Mouse (Mus musculus) gastrocnemius, postnatal 36 days (tissue): Measurements from ENCODE around the gene Hspa1l. TPM values are rescaled to one million over a fixed set of nuclear protein-coding genes. Genes with fewer than 3 reads are reported as not detected.
A peak's percentile ranks its signal among the peaks of the same experiment; 100 is the strongest.

Experiments
- DNase-seq, 2 experiments: peaks; one replicate each; pipeline ENCODE4 v3.0.0; 2022
- intact Hi-C: fragments of 180-260 bp; cut with DNase I; formaldehyde crosslinking; loops from one replicate; pipeline ENCODE4 v1.15.1; 2025
- total RNA-seq, 2 experiments: library from RNA; stranded (reverse); gene quantifications; 2 replicates each; pipeline ENCODE4 v1.2.3; 2021

Hspa1l gene
- total RNA-seq, 2 experiments from 2014 or later = 18.6 to 23.2 TPM

GRCm38 (mm10) chr17:35020551-35020950 is 48.0 kb downstream of the Hspa1l start:
- intact Hi-C loops = loop anchor here (5.0 kb wide), 1 partner anchor 67 kb away; the partner anchor contains the start of genes Abhd16a and Ly6g6f
- DNase-seq = no peak

- intact Hi-C loops = loop anchor here (1.0 to 5.0 kb wide), 2 partner anchors 66 to 84 kb away; partner anchors contain the start of genes Abhd16a and Ly6g6f
- DNase-seq = peak; percentile 84 to 90
Observed at GRCm38 (mm10) chr17:35021163-35021808, 48.8 kb downstream of the Hspa1l start.

- intact Hi-C loops = loop anchor here (1.0 to 5.0 kb wide), 3 partner anchors 37 to 83 kb away; partner anchors contain the start of genes Abhd16a, Ddah2 and Ly6g6f
- peak in 1 of 2 experiments; percentile 14 for DNase-seq
Observed at GRCm38 (mm10) chr17:35021842-35022477, 49.5 kb downstream of the Hspa1l start.

- DNase-seq = peak in 1 of 2 experiments; percentile 11
- intact Hi-C loops = loop anchor here (2.0 to 5.0 kb wide), 2 partner anchors 36 to 65 kb away; partner anchors contain the start of genes Abhd16a, Ddah2 and Ly6g6f
Observed at GRCm38 (mm10) chr17:35022541-35023060, 50.1 kb downstream of the Hspa1l start.

- intact Hi-C loops = loop anchor here (2.0 to 5.0 kb wide), 2 partner anchors 36 to 64 kb away; partner anchors contain the start of genes Abhd16a, Ddah2 and Ly6g6f
- DNase-seq = no peak
Observed at GRCm38 (mm10) chr17:35023221-35023620, 50.7 kb downstream of the Hspa1l start.

- peak in 1 of 2 experiments; percentile 12 for DNase-seq
- intact Hi-C loops = loop anchor here (2.0 to 5.0 kb wide), 2 partner anchors 35 to 64 kb away; partner anchors contain the start of genes Abhd16a, Ddah2 and Ly6g6f
Observed at GRCm38 (mm10) chr17:35023756-35024155, 51.3 kb downstream of the Hspa1l start.

GRCm38 (mm10) chr17:35024261-35024660 is 51.8 kb downstream of the Hspa1l start:
- intact Hi-C loops = loop anchor here (5.0 kb wide), 1 partner anchor 63 kb away; the partner anchor contains the start of genes Abhd16a and Ly6g6f
- peak in 1 of 2 experiments; percentile 16 for DNase-seq

GRCm38 (mm10) chr17:35024691-35025488 is 52.4 kb downstream of the Hspa1l start:
- intact Hi-C loops = loop anchor here (5.0 kb wide), 1 partner anchor 62 kb away; the partner anchor contains the start of genes Abhd16a and Ly6g6f

GRCm38 (mm10) chr17:35026206-35026605 is 53.7 kb downstream of the Hspa1l start:
- intact Hi-C loops = no loop called here
- peak in 1 of 2 experiments; percentile 12 for DNase-seq

More at GRCm38 (mm10) chr17:35024691-35025488, 52.4 kb downstream of the Hspa1l start:
- peak in 1 of 2 experiments; percentile 11 for DNase-seq

GRCm38 (mm10) chr17:35027277-35028068 is 55.0 kb downstream of the Hspa1l start, which contains the start of gene Sapcd1:
TSS of gene Sapcd1 (minus strand) at chr17:35028016.
- peak; percentile 31 to 50 for DNase-seq
- intact Hi-C loops = no loop called here

- intact Hi-C loops = no loop called here
- DNase-seq = no peak
Observed at GRCm38 (mm10) chr17:35028315-35028714, 55.8 kb downstream of the Hspa1l start.

Other genes starting within 250 kb of the Hspa1l start
- gene C4b, start 228.8 kb upstream of the Hspa1l start, total RNA-seq = 1 to 10 TPM; 3.6 to 6.3 TPM
- gene Cyp21a1, start 168.1 kb upstream of the Hspa1l start, total RNA-seq = not detected
- gene Stk19, start 135.8 kb upstream of the Hspa1l start, total RNA-seq = 1 to 10 TPM; 5.8 to 8.7 TPM
- 1 to 10 TPM; 6.5 to 9.1 TPM for gene Dxo, start 135.7 kb upstream of the Hspa1l start, total RNA-seq
- 10 to 100 TPM; 17.0 to 20.0 TPM for gene Skiv2l, start 122.5 kb upstream of the Hspa1l start, total RNA-seq
- 1 to 10 TPM; 8.8 to 9.0 TPM for gene Nelfe, start 122.3 kb upstream of the Hspa1l start, total RNA-seq
- 1 to 10 TPM; 1.5 to 3.4 TPM for gene Cfb, start 110.2 kb upstream of the Hspa1l start, total RNA-seq
- gene Zbtb12, start 93.2 kb upstream of the Hspa1l start, total RNA-seq = 1 to 10 TPM; 4.6 to 5.7 TPM
- gene Gm20547, start 90.7 kb upstream of the Hspa1l start, total RNA-seq = under 1 TPM in 1 of 2 experiments, not detected in 1; 0.20 TPM
- gene C2, start 74.4 kb upstream of the Hspa1l start, total RNA-seq = 1 to 10 TPM; 1.4 to 1.5 TPM
- 10 to 100 TPM; 24.7 to 28.2 TPM for gene Ehmt2, start 74.2 kb upstream of the Hspa1l start, total RNA-seq
- gene Slc44a4, start 58.2 kb upstream of the Hspa1l start, total RNA-seq = under 1 TPM in 1 of 2 experiments, not detected in 1; 0.17 TPM
- gene Neu1, start 41.5 kb upstream of the Hspa1l start, total RNA-seq = 1 to 10 TPM; 8.0 to 8.5 TPM
- 1 to 10 TPM; 4.6 to 6.1 TPM for gene Hspa1b, start 13.5 kb upstream of the Hspa1l start, total RNA-seq
- gene Gm20481, start 2.8 kb upstream of the Hspa1l start, total RNA-seq = not detected
- gene Hspa1a, start 547 bp upstream of the Hspa1l start, total RNA-seq = 10 to 100 TPM in 1 of 2 experiments, 1 to 10 TPM in 1; 8.8 to 10.1 TPM
- gene Lsm2, start 9.2 kb downstream of the Hspa1l start, total RNA-seq = 10 to 100 TPM; 13.1 to 15.3 TPM
- gene Vars, start 28.3 kb downstream of the Hspa1l start, total RNA-seq = 10 to 100 TPM; 29.3 to 31.8 TPM
- 10 to 100 TPM; 11.3 to 12.8 TPM for gene Vwa7, start 43.9 kb downstream of the Hspa1l start, total RNA-seq
- gene Sapcd1, start 55.3 kb downstream of the Hspa1l start, total RNA-seq = not detected
- under 1 TPM; 0.20 to 0.35 TPM for gene Msh5, start 74.0 kb downstream of the Hspa1l start, total RNA-seq
- gene Clic1, start 77.3 kb downstream of the Hspa1l start, total RNA-seq = 10 to 100 TPM; 10.9 to 12.0 TPM
- 1 to 10 TPM; 8.4 to 8.9 TPM for gene Ddah2, start 86.3 kb downstream of the Hspa1l start, total RNA-seq
- not detected for gene Ly6g6c, start 92.7 kb downstream of the Hspa1l start, total RNA-seq
- gene Mpig6b, start 93.5 kb downstream of the Hspa1l start, total RNA-seq = not detected
- not detected for gene Ly6g6e, start 104.2 kb downstream of the Hspa1l start, total RNA-seq
- 1 to 10 TPM in 1 of 2 experiments, not detected in 1; 1.8 TPM for gene Ly6g6d, start 105.4 kb downstream of the Hspa1l start, total RNA-seq
- gene Ly6g6f, start 112.9 kb downstream of the Hspa1l start, total RNA-seq = not detected
- gene Abhd16a, start 116.6 kb downstream of the Hspa1l start, total RNA-seq = 10 to 100 TPM; 67.7 to 73.9 TPM
- not detected for gene Ly6g5c, start 135.6 kb downstream of the Hspa1l start, total RNA-seq
- not detected for gene Ly6g5b, start 142.7 kb downstream of the Hspa1l start, total RNA-seq
- 1 to 10 TPM; 6.0 to 7.8 TPM for gene Gpank1, start 148.8 kb downstream of the Hspa1l start, total RNA-seq
- 100 to 1,000 TPM; 145 to 170 TPM for gene Csnk2b, start 149.3 kb downstream of the Hspa1l start, total RNA-seq
- 10 to 100 TPM; 13.0 to 17.0 TPM for gene D17H6S53E, start 153.7 kb downstream of the Hspa1l start, total RNA-seq
- not detected for gene Apom, start 159.3 kb downstream of the Hspa1l start, total RNA-seq
- gene Bag6, start 162.5 kb downstream of the Hspa1l start, total RNA-seq = 100 to 1,000 TPM; 191 to 208 TPM
- gene Prrc2a, start 192.2 kb downstream of the Hspa1l start, total RNA-seq = 10 to 100 TPM; 88.4 to 93.0 TPM
- under 1 TPM in 1 of 2 experiments, not detected in 1; 0.47 TPM for gene Aif1, start 203.4 kb downstream of the Hspa1l start, total RNA-seq
- 1 to 10 TPM in 1 of 2 experiments, under 1 TPM in 1; 0.74 to 1.5 TPM for gene Lst1, start 215.7 kb downstream of the Hspa1l start, total RNA-seq
- under 1 TPM in 1 of 2 experiments, not detected in 1; 0.46 TPM for gene Ltb, start 221.7 kb downstream of the Hspa1l start, total RNA-seq
- gene Tnf, start 229.3 kb downstream of the Hspa1l start, total RNA-seq = under 1 TPM in 1 of 2 experiments, not detected in 1; 0.46 TPM
- gene Lta, start 232.6 kb downstream of the Hspa1l start, total RNA-seq = under 1 TPM; 0.36 to 0.62 TPM
- not detected for gene Gm16181, start 248.1 kb downstream of the Hspa1l start, total RNA-seq